Mouse (Mus musculus): ENCODE measurements around the gene Samhd1.
A peak's percentile ranks its signal among the peaks of the same experiment; 100 is the strongest.

Samhd1 gene

DNA sequence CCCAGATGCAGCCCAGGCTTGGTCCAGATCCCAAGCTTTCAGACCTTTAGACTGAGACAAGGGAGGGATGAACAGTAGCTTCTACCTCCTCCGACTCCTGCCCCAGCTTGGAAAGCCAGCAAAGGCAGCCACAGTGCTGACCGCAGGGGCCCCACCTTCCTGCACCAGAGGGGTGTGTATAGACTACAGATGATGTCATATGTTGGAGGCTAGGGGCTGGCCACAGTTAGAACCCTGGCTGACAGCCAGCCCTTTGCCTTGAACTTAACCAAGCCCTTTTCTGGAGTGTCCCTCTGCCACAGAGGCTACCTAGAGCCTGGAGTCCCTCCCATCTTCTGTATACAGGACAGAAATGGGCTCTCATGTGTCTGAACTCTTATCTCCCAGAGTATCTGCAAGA is 63.5 kb downstream of the Samhd1 start:
- DNase-seq = peak; percentile 88 to 93

DNA sequence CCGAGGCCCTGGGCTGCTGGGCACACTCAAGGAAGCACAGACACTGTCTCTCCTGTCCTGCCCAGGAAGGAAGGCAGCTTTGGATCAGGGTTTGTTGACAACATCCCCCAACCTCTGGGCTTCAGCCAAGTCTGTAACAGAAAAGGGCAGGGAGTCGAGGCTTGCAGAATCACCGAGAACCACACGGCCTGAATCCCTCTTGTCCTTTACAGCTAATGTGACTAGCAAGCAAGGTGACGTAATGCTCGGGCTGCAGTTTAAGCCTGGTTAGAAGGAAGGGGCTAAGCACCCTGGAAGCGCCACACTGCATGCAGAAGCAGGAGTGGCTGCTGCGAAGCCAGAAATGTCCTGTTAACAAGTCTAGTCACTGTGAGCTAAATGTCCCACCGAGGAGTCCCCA is 64.7 kb downstream of the Samhd1 start:
- DNase-seq = peak; percentile 83 to 89

DNA sequence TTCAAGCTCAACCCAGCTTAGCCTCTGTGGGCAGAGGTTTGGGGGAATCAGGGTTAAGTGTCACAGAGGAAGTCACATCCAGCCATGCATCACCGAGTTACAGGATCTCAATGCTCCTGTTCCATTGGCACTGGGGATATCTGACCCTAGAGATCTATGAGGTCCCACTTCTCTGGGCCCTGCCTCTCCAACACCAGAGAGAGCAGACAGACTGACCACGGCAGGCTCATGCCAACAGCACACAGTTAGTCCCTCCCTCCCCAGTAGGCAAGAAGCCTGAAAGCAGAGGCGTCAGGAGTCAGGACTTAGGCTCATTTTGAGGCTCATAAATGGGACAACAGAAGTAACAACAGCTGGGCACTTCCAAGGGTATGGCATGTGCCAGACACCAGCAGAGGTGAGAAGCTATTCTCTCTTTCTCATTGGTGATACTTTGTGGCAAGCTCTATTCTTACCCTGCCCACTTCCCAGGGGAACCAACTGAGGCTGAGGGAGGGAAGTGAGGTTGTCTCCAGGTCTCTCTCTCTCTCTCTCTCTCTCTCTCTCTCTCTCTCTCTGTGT is 65.2 kb downstream of the Samhd1 start:
- DNase-seq = no peak

DNA sequence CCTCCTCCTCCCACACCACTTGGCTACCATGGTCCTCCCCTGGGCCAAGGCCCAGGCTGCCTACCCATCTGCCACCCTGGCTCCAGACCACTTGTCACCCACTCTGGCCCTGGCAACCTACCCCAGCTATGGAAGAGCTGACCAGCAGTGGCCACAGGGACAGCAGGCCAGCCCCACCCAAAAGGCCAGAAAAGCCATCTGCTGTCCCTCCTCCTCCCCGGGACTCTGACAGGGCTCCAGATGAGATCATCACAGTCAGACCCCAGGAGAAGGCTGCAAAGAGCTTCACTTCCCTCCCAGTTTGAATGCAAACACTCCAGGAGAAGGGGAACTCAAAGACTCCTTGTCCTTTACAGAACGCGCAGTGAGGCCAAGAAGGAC is 65.7 kb downstream of the Samhd1 start:
- peak in 1 of 2 experiments; percentile 71 for DNase-seq

DNA sequence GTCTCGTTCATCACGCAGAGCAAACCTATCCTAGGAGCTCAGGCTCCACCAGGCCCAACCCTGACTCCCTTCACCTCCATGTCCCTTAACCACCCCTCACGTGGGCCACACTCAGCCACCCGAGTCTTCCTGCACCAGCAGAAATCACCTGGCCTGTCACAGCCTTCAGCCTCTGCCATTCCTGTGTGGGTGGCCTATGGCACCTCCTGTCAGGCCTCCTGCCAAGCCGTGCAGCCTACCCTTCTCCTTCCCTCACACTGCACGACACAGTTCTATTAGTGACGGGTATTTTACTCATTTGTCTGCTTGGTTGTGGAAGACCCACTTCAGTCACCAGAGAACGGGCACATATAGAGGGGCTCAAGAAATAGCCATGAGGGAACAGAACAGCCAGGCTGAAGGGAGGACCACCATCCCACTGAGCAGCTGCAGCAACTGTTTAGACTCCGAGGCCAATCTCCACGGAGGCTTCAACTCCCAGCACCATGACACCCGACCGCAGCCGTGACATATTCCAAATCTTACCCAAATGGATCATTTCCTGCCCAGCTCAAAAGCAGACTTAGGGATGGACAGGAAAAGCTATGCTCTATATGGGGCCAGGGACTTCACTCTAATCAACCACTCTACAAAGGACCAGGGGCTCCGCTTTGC is 66.2 kb downstream of the Samhd1 start:
- peak in 1 of 2 experiments; percentile 47 for DNase-seq

DNA sequence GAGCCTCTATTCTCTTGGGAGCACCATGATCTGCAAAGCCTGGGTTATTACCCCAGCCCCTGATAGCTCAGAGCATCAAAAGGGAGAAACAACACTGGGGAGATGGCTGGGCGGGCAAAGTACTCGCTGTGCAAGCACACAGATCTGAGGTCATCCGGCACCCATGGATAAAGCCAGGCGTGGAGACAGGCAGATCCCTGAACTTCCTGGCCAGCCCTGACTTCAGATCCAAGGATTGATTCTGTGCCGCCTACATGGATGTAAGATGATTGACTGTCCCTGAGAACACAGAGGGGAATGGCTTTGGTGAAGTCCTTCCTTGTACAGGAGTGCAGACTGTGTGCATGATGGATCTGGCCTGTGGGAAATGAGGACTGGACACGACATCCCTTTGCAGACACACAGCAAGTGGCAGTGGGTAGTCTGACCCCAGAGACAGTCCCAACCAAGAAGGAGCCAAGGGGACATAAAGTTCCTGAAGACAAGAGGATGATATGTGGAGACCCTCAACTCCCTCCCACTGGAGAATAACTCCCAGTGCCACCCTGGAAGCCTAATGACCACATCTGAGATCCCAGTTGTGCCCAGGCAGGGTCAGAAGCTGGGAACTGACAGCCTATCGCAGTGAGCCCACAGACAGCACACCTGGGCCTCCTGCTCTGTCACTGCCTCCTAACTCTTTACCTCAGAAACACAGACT is 68.2 kb downstream of the Samhd1 start:
- DNase-seq = peak in 1 of 2 experiments; percentile 20

DNA sequence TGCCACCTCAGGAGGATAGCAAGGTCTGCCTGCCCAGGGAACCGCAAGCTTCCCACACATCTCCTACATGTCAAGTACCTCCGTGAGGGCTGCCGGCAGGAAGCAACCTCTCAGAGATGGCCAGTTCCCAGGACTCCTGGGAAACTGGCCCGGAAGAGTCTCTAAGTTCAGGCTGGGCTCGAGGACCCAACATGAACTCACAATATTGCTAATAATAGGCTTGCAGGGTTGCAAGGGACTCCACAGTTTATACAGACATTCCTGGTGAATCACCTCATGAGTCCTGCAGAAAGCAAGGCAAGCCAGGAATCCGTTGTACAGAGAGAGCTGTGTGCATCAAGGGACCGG is 69.2 kb downstream of the Samhd1 start:
- DNase-seq = peak in 1 of 2 experiments; percentile 54

DNA sequence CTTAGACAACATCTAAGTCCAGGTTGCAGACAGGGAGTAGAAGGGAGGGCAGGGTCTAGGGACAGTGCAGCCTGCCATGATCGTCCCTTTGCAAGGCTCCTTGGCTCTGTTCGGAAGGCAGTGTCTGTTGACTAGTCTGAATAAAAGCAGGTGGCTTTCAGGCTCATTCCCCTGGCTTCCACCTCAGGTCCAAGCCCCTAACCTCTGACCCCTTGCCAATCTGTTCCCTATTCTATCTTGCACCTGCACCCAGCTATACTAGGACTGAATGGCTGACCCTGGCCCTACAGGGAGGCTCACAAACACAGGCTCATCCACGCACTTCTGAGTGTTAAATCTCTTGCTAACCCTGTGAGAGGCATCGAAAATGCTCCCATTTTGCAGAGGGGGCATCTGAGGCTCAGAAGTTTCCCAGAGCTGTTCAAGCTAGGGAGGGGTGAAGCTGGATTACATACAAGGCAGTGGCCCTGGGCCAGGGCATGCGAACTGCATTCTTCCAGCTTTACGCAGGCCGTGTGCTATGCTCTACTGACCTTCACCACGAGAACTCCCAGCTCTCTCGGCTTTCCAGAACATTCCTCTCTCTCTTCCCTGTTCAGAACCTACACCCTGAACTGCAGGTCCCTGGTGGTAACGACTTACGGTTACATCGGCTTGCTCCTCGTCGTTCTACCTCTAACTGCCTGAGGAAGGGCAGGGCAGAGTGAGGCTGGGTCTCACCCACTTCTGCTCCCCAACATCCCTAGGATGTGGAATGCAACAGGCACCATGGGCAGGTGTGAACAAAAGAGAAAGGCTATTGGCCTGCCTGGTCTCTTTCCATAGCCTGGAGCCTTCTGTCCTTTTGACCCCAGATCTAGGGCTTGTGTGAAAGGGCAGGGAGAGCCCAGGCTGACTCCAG is 69.8 kb downstream of the Samhd1 start:
- DNase-seq = peak in 1 of 2 experiments; percentile 81

DNA sequence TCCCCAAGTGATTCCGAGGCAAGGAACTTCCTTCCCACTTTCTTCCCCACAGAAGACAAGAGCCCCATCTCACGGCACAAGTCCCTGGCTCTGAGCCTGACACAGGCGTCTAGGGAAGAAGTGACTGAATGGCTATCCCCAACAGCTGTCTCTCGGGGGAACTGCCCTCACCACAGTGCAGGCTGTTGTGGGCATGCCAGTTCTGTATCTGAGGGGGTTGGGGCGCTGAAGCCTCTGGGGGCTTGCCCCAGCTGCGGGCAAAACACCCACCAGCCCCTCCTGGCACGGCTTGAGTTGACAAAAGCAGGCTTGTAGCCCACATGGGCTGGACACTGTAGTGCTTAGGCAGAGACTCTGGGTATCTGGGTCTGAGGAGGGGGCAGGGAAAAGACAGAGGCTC is 70.9 kb downstream of the Samhd1 start:
- peak in 1 of 2 experiments; percentile 70 for DNase-seq

DNA sequence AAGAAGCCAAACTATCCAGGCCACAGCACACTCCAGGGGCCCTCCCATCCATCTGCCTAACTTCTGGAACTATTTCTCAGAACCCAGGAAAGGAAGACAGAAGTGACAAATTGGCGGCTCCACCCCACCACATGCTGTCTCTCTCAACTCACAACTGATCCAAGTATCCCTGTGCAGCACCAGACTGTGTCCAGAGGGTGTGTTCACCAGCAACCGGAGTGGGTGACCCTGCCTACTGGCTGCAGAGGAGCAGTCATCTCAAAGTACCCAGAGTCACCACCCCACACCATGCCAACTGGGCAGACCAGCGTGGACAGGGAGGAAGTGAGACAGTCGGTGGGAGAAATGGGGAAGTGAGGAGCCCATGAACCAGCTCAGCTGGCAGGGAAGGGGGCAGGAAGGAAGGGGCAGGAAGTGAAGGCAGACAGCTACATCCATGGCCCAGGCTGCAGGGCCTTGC is 71.8 kb downstream of the Samhd1 start:
- DNase-seq = peak; percentile 70 to 80

DNA sequence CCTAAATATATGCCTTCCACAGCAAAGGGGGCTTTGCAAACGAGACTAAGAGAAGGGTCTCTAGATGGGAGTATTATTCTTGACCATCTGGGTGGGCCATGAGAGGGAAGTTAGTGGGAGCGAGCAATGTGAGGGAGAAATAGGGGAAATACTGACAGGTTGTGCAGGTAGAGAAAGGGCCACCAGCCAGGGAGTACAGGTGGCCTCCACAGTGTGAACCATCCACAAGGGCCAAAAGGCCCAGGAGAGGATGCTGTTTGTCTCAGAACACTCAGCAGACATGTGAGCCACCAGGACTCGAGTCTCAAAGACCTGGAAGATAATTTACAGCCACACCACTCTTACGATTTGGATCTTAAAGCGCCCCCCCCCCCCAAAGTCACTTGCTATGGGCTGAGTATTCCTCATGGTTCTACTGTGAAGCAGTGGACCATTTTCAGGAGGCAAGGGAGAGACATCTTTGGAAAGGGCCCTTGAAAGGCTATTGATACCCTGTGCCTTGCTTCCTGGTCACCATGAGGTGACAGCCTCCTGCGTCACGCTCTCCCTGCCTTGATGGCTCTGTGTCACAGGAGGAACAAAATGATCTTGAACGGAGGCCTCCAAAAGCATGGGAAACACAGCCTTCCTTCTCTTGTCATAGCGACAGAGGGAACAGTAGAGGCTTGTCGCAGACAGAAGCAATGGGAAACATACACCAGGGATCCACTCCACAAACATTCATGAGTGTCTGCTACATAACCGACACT is 74.3 kb downstream of the Samhd1 start:
- no peak for DNase-seq

DNA sequence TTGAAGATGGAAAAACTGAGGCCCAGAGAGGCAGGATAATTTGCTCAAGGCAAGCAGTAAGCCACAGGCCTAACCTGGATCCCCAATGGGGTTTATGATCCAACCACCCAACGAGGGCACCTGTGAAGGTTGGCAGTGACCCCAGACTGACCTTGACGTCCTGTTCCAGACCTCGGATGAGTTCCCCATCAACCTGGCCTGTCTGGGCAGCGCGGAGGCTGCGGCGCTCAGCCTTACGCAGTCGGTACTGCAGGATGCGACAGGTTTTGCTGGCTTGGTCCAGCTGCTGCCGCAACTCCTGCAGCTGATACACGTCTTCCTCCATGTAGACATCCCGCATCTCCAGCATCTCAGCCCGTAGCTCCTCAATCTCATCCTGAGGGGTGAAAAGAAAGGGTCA is 75.0 kb downstream of the Samhd1 start:
- DNase-seq = no peak

DNA sequence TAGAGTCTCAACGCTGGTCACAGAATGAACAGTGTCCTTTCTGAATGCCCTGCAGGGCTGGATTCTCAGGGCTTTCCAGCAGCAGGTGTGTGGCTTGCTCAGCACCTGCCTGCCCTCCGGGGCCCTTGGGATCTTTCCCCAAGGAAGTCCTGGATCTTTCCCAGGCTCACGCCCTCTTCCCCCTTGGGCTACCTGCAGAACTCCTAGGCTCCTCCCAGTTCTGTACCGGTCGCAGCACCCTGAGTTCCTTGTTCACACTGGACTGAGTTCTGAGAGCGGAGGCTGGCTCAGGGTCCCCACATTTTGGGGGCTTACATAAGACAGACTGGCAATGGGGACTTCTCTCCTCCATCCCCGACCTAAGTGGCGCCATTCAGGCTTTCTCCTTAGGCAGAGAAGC is 75.9 kb downstream of the Samhd1 start:
- peak in 1 of 2 experiments; percentile 36 for DNase-seq

DNA sequence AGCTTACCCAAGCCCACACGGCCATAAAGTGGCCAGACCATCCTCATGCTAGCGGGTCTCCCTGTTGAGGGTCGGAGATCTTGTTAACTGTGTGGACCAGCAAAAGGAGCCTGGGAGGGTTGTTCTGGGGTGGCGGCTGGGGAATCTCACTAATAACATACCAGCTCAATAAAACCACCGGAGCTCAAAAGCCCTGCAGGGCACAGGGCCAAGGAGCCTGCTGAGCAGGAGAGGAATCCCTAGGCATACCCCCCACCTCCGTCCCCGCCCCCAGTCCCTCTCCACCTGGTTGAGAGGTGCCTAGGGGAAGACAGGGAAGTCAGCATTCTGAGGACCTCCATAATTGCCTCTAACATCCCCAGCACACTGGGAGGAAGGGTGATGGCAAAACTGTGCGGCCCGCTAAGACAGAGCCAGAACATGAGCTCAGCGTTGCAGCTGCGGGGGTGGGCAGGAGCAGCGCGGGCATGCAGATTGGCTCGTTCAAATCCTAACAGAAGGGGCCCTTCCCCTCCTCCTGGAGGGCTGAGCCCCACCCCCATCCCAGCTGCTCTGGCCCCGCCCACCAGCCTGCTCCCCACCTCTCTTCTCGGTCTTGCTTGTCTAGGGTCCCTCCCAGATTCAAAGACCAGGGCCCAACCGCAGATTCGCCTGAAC is 76.6 kb downstream of the Samhd1 start:
- peak; percentile 77 to 90 for DNase-seq

DNA sequence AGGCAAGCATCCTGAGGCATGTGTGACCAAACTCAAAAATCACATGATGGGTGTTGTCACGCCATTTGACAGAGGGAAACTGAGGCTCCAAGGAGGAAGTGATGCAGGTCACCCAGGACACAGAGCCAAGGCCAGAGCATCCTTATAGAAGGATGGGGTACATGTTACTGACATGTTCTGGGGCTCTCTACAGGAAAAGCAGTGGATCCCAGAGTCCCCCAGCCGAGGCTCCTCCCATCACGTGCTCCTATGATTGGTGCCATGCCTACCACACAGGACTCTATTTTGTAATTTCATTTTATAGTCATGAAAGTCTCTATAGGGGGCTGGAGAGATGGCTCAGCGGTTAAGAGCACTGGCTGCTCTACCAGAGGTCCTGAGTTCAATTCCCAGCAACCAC is 77.3 kb downstream of the Samhd1 start:
- DNase-seq = peak in 1 of 2 experiments; percentile 16

DNA sequence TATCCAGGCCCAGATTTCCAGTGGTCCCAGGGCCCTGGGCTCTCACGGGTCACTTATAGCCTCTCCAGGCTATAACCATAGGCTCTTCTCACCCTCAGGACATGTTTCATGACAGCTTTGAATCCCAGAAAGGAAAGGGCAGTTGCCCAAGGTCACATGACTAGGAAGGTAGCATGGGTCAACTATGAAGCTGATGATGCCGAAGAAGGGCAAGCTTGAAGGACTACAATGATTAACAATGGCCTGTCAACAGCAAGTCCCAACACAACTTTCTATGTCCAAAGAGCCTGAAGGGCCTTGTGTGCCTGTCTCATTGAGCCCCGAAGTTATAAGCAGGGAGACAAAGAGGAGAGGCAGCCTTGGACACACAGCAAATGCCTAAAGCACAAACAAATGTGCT is 77.9 kb downstream of the Samhd1 start:
- peak in 1 of 2 experiments; percentile 8 for DNase-seq

DNA sequence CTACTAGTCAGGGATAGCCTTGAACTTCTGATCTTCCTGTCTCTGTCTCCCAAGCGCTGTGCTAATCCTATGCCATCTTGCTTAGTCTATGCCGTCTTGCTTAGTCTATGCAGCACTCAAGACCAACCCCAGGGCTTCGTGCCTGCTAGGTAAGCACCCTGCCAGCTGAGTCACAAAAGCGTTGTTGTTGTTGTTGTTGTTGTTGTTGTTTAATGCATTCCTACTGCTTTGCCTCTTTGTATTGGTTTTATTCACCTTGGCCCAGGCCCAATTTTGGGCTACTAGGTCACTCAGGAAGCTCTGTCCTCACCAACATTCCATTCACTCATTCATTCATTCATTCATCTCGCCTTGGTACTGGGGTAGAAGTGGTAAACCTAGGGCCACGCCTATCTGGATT is 79.3 kb downstream of the Samhd1 start:
- peak in 1 of 2 experiments; percentile 18 for DNase-seq

DNA sequence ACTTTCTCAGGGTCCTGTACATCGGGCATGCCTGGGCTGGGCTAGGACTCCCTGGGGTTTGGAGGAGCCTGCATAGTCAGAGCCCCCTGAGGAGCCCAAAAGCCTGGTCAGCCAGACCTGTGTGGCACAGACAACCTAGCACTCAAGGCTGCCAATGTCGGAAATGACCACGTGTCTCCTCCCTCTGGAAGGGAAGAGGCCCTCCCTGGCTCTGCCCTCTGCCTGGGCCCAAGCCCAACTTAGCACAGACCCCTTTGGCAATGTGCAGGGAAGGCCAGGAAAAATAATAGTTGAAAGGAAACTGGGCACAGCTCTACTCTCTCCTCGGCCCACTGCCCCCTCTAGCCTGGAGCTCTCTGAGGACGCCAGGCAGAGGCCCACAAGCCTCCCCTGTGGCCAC is 80.2 kb downstream of the Samhd1 start:
- DNase-seq = peak; percentile 62 to 79

DNA sequence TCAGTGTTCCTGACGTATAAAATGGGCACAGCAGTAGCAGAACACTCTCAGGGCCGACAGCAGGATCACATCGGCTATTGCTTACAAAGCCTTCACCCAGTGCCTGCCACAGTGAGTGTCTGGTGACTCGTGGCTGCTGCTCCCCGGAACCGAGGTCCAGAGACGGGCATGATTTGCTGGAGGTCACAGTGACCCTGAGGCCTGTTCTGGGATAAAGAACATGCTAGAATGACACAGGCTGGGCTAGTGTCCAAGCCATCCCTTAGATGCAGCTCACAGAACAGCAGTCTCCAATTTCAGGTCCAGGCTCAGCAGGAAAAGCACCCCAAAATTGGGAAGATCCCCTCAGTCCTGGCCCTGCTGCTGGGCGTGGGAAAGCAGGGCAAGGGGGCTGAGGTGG is 80.8 kb downstream of the Samhd1 start:
- peak; percentile 69 to 91 for DNase-seq

DNA sequence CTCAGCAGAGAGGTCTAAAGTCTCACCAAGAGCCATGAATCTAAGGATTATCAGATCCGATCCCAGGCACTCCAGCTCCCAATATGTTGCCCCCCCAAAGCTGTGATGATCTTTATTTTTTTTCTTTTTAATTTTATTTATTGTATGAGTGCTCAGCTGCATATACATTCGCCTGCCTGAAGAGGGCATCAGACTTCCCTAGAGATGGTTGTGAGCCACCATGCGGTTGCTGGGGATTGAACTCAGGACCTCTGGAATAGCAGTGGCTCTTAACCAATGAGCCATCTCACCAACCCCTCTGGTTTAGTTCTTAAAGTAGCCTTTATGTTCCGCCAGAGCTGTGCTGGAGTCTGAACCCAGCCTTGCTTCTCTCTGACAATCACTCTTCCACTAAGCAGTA is 81.3 kb downstream of the Samhd1 start:
- DNase-seq = no peak

DNA sequence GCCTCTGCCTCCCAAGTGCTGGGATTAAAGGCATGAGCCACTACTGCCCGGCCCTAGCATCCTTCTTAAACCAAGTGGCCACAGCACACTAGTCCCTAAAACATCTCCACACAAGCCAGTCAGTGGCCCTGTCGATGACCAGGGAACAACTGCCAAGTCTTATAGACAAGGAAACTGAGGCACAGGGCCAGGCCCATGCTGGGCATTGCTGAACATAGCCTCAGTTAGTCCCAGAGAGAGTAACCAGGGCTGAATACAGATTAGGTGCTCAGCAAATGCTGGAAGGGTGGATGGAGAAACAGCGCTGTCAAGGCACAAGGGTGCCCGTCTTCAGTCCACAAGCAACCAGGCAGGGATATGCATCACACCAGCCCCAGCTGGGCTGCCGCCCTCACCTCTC is 81.9 kb downstream of the Samhd1 start:
- no peak for DNase-seq

DNA sequence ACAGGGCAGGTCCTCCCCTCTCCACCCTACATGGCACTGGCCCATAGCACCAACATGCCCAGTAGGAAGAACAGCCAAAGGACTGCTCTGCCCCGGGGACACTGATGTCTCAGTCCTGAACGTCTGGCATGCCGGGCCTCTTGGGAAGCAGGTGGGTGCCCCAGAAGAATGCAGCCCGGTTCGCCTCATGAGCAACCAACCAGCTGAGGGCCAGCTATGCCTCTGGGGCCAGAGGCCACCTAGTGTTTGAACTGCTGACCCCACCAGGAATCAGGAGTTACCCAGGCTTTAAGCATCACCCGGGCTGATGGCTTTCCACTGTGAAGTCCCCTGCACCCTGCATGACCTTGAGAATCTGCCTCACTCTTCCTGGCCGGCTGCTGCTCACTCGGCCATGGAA is 82.6 kb downstream of the Samhd1 start:
- no peak for DNase-seq
